Mouse (Mus musculus): ENCODE measurements around the gene Btbd11.

Gene Btbd11

GRCm38 (mm10) chr10:85598603-85599542, 212.3 kb downstream of the Btbd11 start:
- peak; percentile 54 to 62 for DNase-seq

- DNase-seq, result no peak
These were observed 215.9 kb downstream of the Btbd11 start for GRCm38 (mm10) chr10:85602546-85602945.

- peak; percentile 13 to 27 for DNase-seq
These were observed 217.9 kb downstream of the Btbd11 start for GRCm38 (mm10) chr10:85604556-85604955.

- DNase-seq, result no peak
These were observed 222.1 kb downstream of the Btbd11 start for GRCm38 (mm10) chr10:85608550-85609278.

GRCm38 (mm10) chr10:85617080-85617479, 230.5 kb downstream of the Btbd11 start:
- DNase-seq, result no peak

- DNase-seq, result no peak
These were observed 231.1 kb downstream of the Btbd11 start for GRCm38 (mm10) chr10:85617501-85618417.

GRCm38 (mm10) chr10:85621067-85621466, 234.5 kb downstream of the Btbd11 start:
- no peak for DNase-seq

GRCm38 (mm10) chr10:85624504-85625169, 238.0 kb downstream of the Btbd11 start:
- peak; percentile 51 to 67 for DNase-seq

- no peak for DNase-seq
These were observed 238.6 kb downstream of the Btbd11 start for GRCm38 (mm10) chr10:85625170-85625686.

GRCm38 (mm10) chr10:85632030-85632429, 245.4 kb downstream of the Btbd11 start:
- peak; percentile 31 to 47 for DNase-seq

GRCm38 (mm10) chr10:85633577-85633976, 247.0 kb downstream of the Btbd11 start:
- no peak for DNase-seq

GRCm38 (mm10) chr10:85637580-85637979, 251.0 kb downstream of the Btbd11 start:
- DNase-seq, result no peak

- no peak for DNase-seq
These were observed 251.5 kb downstream of the Btbd11 start for GRCm38 (mm10) chr10:85638141-85638540.

- DNase-seq, result no peak
These were observed 253.0 kb downstream of the Btbd11 start for GRCm38 (mm10) chr10:85639581-85639980.

GRCm38 (mm10) chr10:85640408-85640807, 253.8 kb downstream of the Btbd11 start:
- peak in 1 of 2 experiments; percentile 14 for DNase-seq

GRCm38 (mm10) chr10:85645346-85645745, 258.7 kb downstream of the Btbd11 start:
- DNase-seq, result no peak

GRCm38 (mm10) chr10:85651706-85652105, 265.1 kb downstream of the Btbd11 start:
- peak; percentile 39 to 60 for DNase-seq

GRCm38 (mm10) chr10:85655881-85656280, 269.3 kb downstream of the Btbd11 start:
- peak; percentile 13 to 49 for DNase-seq

GRCm38 (mm10) chr10:85657886-85658285, 271.3 kb downstream of the Btbd11 start:
- no peak for DNase-seq

GRCm38 (mm10) chr10:85673512-85673921, 286.9 kb downstream of the Btbd11 start:
- no peak for DNase-seq

- DNase-seq, result peak; percentile 67 to 73
These were observed 292.0 kb downstream of the Btbd11 start for GRCm38 (mm10) chr10:85678635-85679034.

- no peak for DNase-seq
These were observed 295.8 kb downstream of the Btbd11 start for GRCm38 (mm10) chr10:85682446-85682845.
